Mouse (Mus musculus): ENCODE measurements around the gene Phospho2. TPM values are rescaled to one million over a fixed set of nuclear protein-coding genes. Genes with fewer than 3 reads are reported as not detected.

The Phospho2 gene
- polyA plus RNA-seq (2016; fragmentation: Nextera tagmentation; extraction: Ambion mirVana) = 30.4 and 32.8 TPM in 2 replicates

GRCm38 (mm10) chr2:69789429-69790069, at the start of gene Phospho2, which contains the start of gene Ccdc173:
TSS of gene Phospho2 (plus strand) at chr2:69789623.
TSS of gene Ccdc173 (minus strand) at chr2:69789575.
- no peaks in the 10 kb centered on the region for H3K27me3 ChIP-seq (ENCODE audit: low read depth, poor library complexity, severe bottlenecking)
- H3K27ac ChIP-seq (replicated peaks) = peak within 1 kb of the TSS; percentile 90
- H3K4me3 ChIP-seq = peak within 1 kb of the TSS; percentile 71
- H3K9me3 ChIP-seq (replicated peaks) = no peaks in the 10 kb centered on the region
- peaks cover 48% of the 10 kb centered on the region for H3K36me3 ChIP-seq
- WGBS = 2% methylated on average over 48 of the region's 48 CpGs
- peaks cover 17% of the 10 kb centered on the region for H3K4me1 ChIP-seq
- peak; percentile 99 for DNase-seq (ENCODE audit: low spot score)

- Histone ChIP-seq H3K27me3 (ENCODE audit: low read depth, poor library complexity, severe bottlenecking) (no peaks in the 10 kb centered on the region), H3K4me1 (no peaks in the 10 kb centered on the region), H3K4me3 (no peak overlapping the region), H3K36me3 (peaks cover 99% of the 10 kb centered on the region), H3K27ac (replicated peaks) (no peak overlapping the region), H3K9me3 (replicated peaks) (peaks cover 7% of the 10 kb centered on the region)
- no peak for DNase-seq (ENCODE audit: low spot score)
- WGBS = 90% methylated on average over 1 of the region's 1 CpGs
These were observed 44.3 kb upstream of the Phospho2 start for GRCm38 (mm10) chr2:69745091-69745490.

- Histone ChIP-seq H3K27ac (replicated peaks) (peak overlapping the region; percentile 6; the same call in 1 of the 2 replicates), H3K27me3 (ENCODE audit: low read depth, poor library complexity, severe bottlenecking) (no peaks in the 10 kb centered on the region), H3K4me1 (peaks cover 36% of the 10 kb centered on the region), H3K36me3 (peaks cover 16% of the 10 kb centered on the region), H3K4me3 (no peak overlapping the region), H3K9me3 (replicated peaks) (no peaks in the 10 kb centered on the region)
- peak; percentile 48 for DNase-seq (ENCODE audit: low spot score)
- 34% methylated on average over 5 of the region's 5 CpGs for WGBS
These were observed 28.4 kb upstream of the Phospho2 start for GRCm38 (mm10) chr2:69760980-69761379.

GRCm38 (mm10) chr2:69763340-69763739, 26.1 kb upstream of the Phospho2 start:
- Histone ChIP-seq H3K27me3 (ENCODE audit: low read depth, poor library complexity, severe bottlenecking) (no peaks in the 10 kb centered on the region), H3K27ac (replicated peaks) (no peak overlapping the region), H3K4me3 (no peak overlapping the region), H3K36me3 (peaks cover 19% of the 10 kb centered on the region), H3K4me1 (peaks cover 36% of the 10 kb centered on the region), H3K9me3 (replicated peaks) (no peaks in the 10 kb centered on the region)
- WGBS = 85% methylated on average over 4 of the region's 4 CpGs
- DNase-seq (ENCODE audit: low spot score) = no peak

- H3K4me1 ChIP-seq = peaks cover 36% of the 10 kb centered on the region
- no peaks in the 10 kb centered on the region for H3K9me3 ChIP-seq (replicated peaks)
- WGBS = 90% methylated on average over 1 of the region's 1 CpGs
- H3K27ac ChIP-seq (replicated peaks) = no peak overlapping the region
- H3K27me3 ChIP-seq (ENCODE audit: low read depth, poor library complexity, severe bottlenecking) = no peaks in the 10 kb centered on the region
- H3K36me3 ChIP-seq = peaks cover 18% of the 10 kb centered on the region
- no peak overlapping the region for H3K4me3 ChIP-seq
- DNase-seq (ENCODE audit: low spot score) = no peak
These were observed 24.7 kb upstream of the Phospho2 start for GRCm38 (mm10) chr2:69764716-69765115.

- Histone ChIP-seq H3K4me1 (no peaks in the 10 kb centered on the region), H3K27me3 (ENCODE audit: low read depth, poor library complexity, severe bottlenecking) (no peaks in the 10 kb centered on the region), H3K36me3 (peaks cover 39% of the 10 kb centered on the region), H3K4me3 (no peak overlapping the region), H3K27ac (replicated peaks) (no peak overlapping the region), H3K9me3 (replicated peaks) (no peaks in the 10 kb centered on the region)
- DNase-seq (ENCODE audit: low spot score) = no peak
- WGBS = 96% methylated on average over 3 of the region's 3 CpGs
These were observed 16.1 kb upstream of the Phospho2 start for GRCm38 (mm10) chr2:69773331-69773730.

GRCm38 (mm10) chr2:69777985-69778835, 11.2 kb upstream of the Phospho2 start:
- Histone ChIP-seq H3K27me3 (ENCODE audit: low read depth, poor library complexity, severe bottlenecking) (no peaks in the 10 kb centered on the region), H3K4me3 (no peak overlapping the region), H3K27ac (replicated peaks) (no peak overlapping the region), H3K9me3 (replicated peaks) (no peaks in the 10 kb centered on the region), H3K4me1 (no peaks in the 10 kb centered on the region), H3K36me3 (peaks cover 54% of the 10 kb centered on the region)
- DNase-seq (ENCODE audit: low spot score) = no peak
- WGBS = 78% methylated on average over 7 of the region's 7 CpGs

GRCm38 (mm10) chr2:69778836-69779177, 10.6 kb upstream of the Phospho2 start:
- DNase-seq (ENCODE audit: low spot score) = no peak
- H3K27ac ChIP-seq (replicated peaks) = no peak overlapping the region
- H3K36me3 ChIP-seq = peaks cover 48% of the 10 kb centered on the region
- H3K9me3 ChIP-seq (replicated peaks) = no peaks in the 10 kb centered on the region
- H3K4me3 ChIP-seq = no peak overlapping the region
- no peaks in the 10 kb centered on the region for H3K27me3 ChIP-seq (ENCODE audit: low read depth, poor library complexity, severe bottlenecking)
- no peaks in the 10 kb centered on the region for H3K4me1 ChIP-seq
- 48% methylated on average over 5 of the region's 5 CpGs for whole genome bisulfite sequencing

GRCm38 (mm10) chr2:69788974-69789373, 449 bp upstream of the Phospho2 start:
- 28% methylated on average over 9 of the region's 9 CpGs for WGBS
- Histone ChIP-seq H3K4me3 (peak overlapping the region; percentile 71), H3K9me3 (replicated peaks) (no peaks in the 10 kb centered on the region), H3K36me3 (peaks cover 48% of the 10 kb centered on the region), H3K27ac (replicated peaks) (peak overlapping the region; percentile 90), H3K4me1 (peaks cover 17% of the 10 kb centered on the region), H3K27me3 (ENCODE audit: low read depth, poor library complexity, severe bottlenecking) (no peaks in the 10 kb centered on the region)
- no peak for DNase-seq (ENCODE audit: low spot score)

GRCm38 (mm10) chr2:69790285-69790684, 862 bp downstream of the Phospho2 start:
- Histone ChIP-seq H3K4me3 (peak overlapping the region; percentile 71), H3K9me3 (replicated peaks) (no peaks in the 10 kb centered on the region), H3K27me3 (ENCODE audit: low read depth, poor library complexity, severe bottlenecking) (no peaks in the 10 kb centered on the region), H3K27ac (replicated peaks) (peak overlapping the region; percentile 90; the same call in 1 of the 2 replicates), H3K36me3 (peaks cover 50% of the 10 kb centered on the region), H3K4me1 (peaks cover 17% of the 10 kb centered on the region)
- WGBS = 1% methylated on average over 10 of the region's 10 CpGs
- peak; percentile 85 for DNase-seq (ENCODE audit: low spot score)

- no peak for DNase-seq (ENCODE audit: low spot score)
- no peak overlapping the region for H3K27ac ChIP-seq (replicated peaks)
- peak overlapping the region; percentile 71; the same call in 1 of the 2 replicates for H3K4me3 ChIP-seq
- no peaks in the 10 kb centered on the region for H3K27me3 ChIP-seq (ENCODE audit: low read depth, poor library complexity, severe bottlenecking)
- no peaks in the 10 kb centered on the region for H3K9me3 ChIP-seq (replicated peaks)
- peaks cover 50% of the 10 kb centered on the region for H3K36me3 ChIP-seq
- 69% methylated on average over 4 of the region's 4 CpGs for WGBS
- H3K4me1 ChIP-seq = peaks cover 17% of the 10 kb centered on the region
These were observed 1.3 kb downstream of the Phospho2 start for GRCm38 (mm10) chr2:69790722-69791121.

GRCm38 (mm10) chr2:69802911-69803312, 13.5 kb downstream of the Phospho2 start:
- H3K27ac ChIP-seq (replicated peaks) = no peak overlapping the region
- 61% methylated on average over 5 of the region's 5 CpGs for WGBS

GRCm38 (mm10) chr2:69803756-69804155, 14.3 kb downstream of the Phospho2 start:
- H3K27me3 ChIP-seq (ENCODE audit: low read depth, poor library complexity, severe bottlenecking) = 0 out of 2 replicates have a peak, but pooled peaks cover 3% of the 10 kb centered on the region
- H3K36me3 ChIP-seq = no peaks in the 10 kb centered on the region
- no peaks in the 10 kb centered on the region; the same call in 1 of the 2 replicates for H3K9me3 ChIP-seq (replicated peaks)
- no peak overlapping the region for H3K4me3 ChIP-seq
- peaks cover 6% of the 10 kb centered on the region for H3K4me1 ChIP-seq
- no peak for DNase-seq (ENCODE audit: low spot score)
- H3K27ac ChIP-seq (replicated peaks) = no peak overlapping the region
- WGBS = 70% methylated on average over 8 of the region's 8 CpGs

More at GRCm38 (mm10) chr2:69802911-69803312, 13.5 kb downstream of the Phospho2 start:
- H3K36me3 ChIP-seq = peaks cover 4% of the 10 kb centered on the region
- 0 out of 2 replicates have a peak, but pooled peaks cover 3% of the 10 kb centered on the region for H3K27me3 ChIP-seq (ENCODE audit: low read depth, poor library complexity, severe bottlenecking)
- no peak overlapping the region for H3K4me3 ChIP-seq
- DNase-seq (ENCODE audit: low spot score) = peak; percentile 44
- H3K4me1 ChIP-seq = no peaks in the 10 kb centered on the region
- H3K9me3 ChIP-seq (replicated peaks) = no peaks in the 10 kb centered on the region; the same call in 1 of the 2 replicates

Data from midbrain, embryonic 10.5 days (tissue).